Comparison of ENCODE assay signal across 9 mouse cellular contexts in the genomic region with DNA sequence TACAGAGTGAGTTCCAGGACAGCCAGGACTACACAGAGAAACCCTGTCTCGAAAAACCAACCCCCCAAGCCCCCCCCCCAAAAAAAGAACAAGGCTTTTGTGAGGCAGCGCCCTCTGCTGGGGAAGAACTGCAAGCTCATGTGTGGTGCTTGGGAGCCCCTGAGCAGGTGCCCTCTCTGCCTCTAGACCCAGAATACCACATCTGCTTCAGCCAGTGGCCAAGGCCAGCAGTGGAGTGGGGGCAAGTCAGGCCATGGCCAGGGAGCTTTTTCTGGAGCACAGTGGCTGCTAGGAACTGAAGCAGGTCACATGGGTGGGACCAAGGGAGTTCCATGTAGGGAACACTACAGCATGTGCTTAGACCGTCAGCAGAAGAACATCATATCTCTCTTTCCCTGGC. TPM values are rescaled to one million over a fixed set of nuclear protein-coding genes. Genes with fewer than 3 reads are reported as not detected.
DNase-seq lines count a peak whose midpoint lies in the region; ATAC-seq and TF ChIP-seq lines count a peak whose summit lies in the region.
"Had no signal": no experiment of that assay in that cellular context is flagged by ENCODE, and none has a peak within 500 bp of the region (broad histone marks: within the 10 kb centered on the region; RNA-seq: fewer than 3 reads in every experiment).

No protein-coding gene starts in this region.

- no peaks in the 10 kb centered on the region for H3K36me3 ChIP-seq in intestine, postnatal 0 days (ENCODE audit: control insufficient read depth, insufficient read depth)
- no peaks in the 10 kb centered on the region for H3K36me3 ChIP-seq in intestine, embryonic 15.5 days
- H3K36me3 ChIP-seq in ES-E14 (ENCODE audit: control insufficient read depth, insufficient read depth, low read length, poor library complexity, severe bottlenecking), result no peaks in the 10 kb centered on the region
- H3K36me3 ChIP-seq in lung, embryonic 14.5 days (ENCODE audit: insufficient read depth), result no peaks in the 10 kb centered on the region
- H3K36me3 ChIP-seq: limb, embryonic 13.5 days had no signal

- WGBS in intestine, postnatal 0 days, result 27% methylated on average over 3 of the region's 3 CpGs
- WGBS in intestine, embryonic 15.5 days, result 38% methylated on average over 3 of the region's 3 CpGs
- WGBS in lung, embryonic 14.5 days, result 27% methylated on average over 3 of the region's 3 CpGs

- no peaks in the 10 kb centered on the region for H3K27me3 ChIP-seq in intestine, postnatal 0 days (replicated peaks; ENCODE audit: control insufficient read depth, insufficient read depth, low read length)
- no peaks in the 10 kb centered on the region for H3K27me3 ChIP-seq in intestine, embryonic 15.5 days (replicated peaks)
- H3K27me3 ChIP-seq in lung, embryonic 14.5 days (ENCODE audit: insufficient read depth, low read length), result no peaks in the 10 kb centered on the region
- H3K27me3 ChIP-seq: limb, embryonic 13.5 days had no signal

- no peak overlapping the region for H3K4me2 ChIP-seq in intestine, postnatal 0 days (replicated peaks; ENCODE audit: low read depth)
- H3K4me2 ChIP-seq in intestine, embryonic 15.5 days (replicated peaks), result no peak overlapping the region
- no peak overlapping the region for H3K4me2 ChIP-seq in lung, embryonic 14.5 days
- H3K4me2 ChIP-seq: limb, embryonic 13.5 days had no signal

- H3K27ac ChIP-seq in intestine, postnatal 0 days (ENCODE audit: low read depth, low read length), result no peak overlapping the region
- H3K27ac ChIP-seq in intestine, embryonic 15.5 days, result no peak overlapping the region
- no peak overlapping the region for H3K27ac ChIP-seq in ES-E14 (ENCODE audit: insufficient read depth, low read depth, low read length, poor library complexity, severe bottlenecking)
- H3K27ac ChIP-seq in lung, embryonic 14.5 days (ENCODE audit: low read depth), result no peak overlapping the region
- H3K27ac ChIP-seq: limb, embryonic 13.5 days had no signal

- peak; percentile 7 for DNase-seq in ES-E14 (ENCODE audit: low read depth, low spot score)
- peak; percentile 53 for DNase-seq in embryo, embryonic 10.5 days (ENCODE audit: low spot score)
- peak; percentile 47 for DNase-seq in lung, embryonic 14.5 days
- DNase-seq in thymus, postnatal 25 days, result peak; percentile 6
- no peak for DNase-seq in gastrocnemius, postnatal 4 days (ENCODE audit: low spot score in 2 of 2)
- DNase-seq in frontal cortex, postnatal 10 days (ENCODE audit: low spot score in 2 of 2), result no peak

- peak; percentile 75 for TF ChIP-seq CTCF in intestine, postnatal 0 days (IDR thresholded peaks at IDR 0.05; ENCODE audit: low read depth)
- peak; percentile 68 for TF ChIP-seq CTCF in lung, embryonic 14.5 days (IDR thresholded peaks at IDR 0.05; ENCODE audit: low read depth)

- ATAC-seq in intestine, postnatal 0 days, result no peak
- no peak for ATAC-seq in intestine, embryonic 15.5 days
- ATAC-seq in lung, embryonic 14.5 days (ENCODE audit: insufficient read depth), result no peak

- no peaks in the 10 kb centered on the region for H3K9me3 ChIP-seq in intestine, postnatal 0 days (ENCODE audit: control insufficient read depth)
- H3K9me3 ChIP-seq in intestine, embryonic 15.5 days, result no peaks in the 10 kb centered on the region
- H3K9me3 ChIP-seq in ES-E14 (ENCODE audit: control insufficient read depth, insufficient read depth, low read depth, low read length), result no peaks in the 10 kb centered on the region
- no peaks in the 10 kb centered on the region for H3K9me3 ChIP-seq in lung, embryonic 14.5 days (ENCODE audit: low read depth, low read length)
- H3K9me3 ChIP-seq: limb, embryonic 13.5 days had no signal

- no peak overlapping the region for H3K9ac ChIP-seq in intestine, postnatal 0 days (ENCODE audit: low read depth, low read length)
- H3K9ac ChIP-seq in intestine, embryonic 15.5 days, result no peak overlapping the region
- no peak overlapping the region for H3K9ac ChIP-seq in ES-E14 (ENCODE audit: insufficient read depth, low read depth, low read length, poor library complexity, severe bottlenecking)
- no peak overlapping the region for H3K9ac ChIP-seq in lung, embryonic 14.5 days
- H3K9ac ChIP-seq: limb, embryonic 13.5 days had no signal

- in situ Hi-C loops in ES-E14 (cut with MboI; ENCODE audit: low sequenced_read_pairs in 2 of 2, unreplicated experiment in 2 of 2), result no loop called here

- H3K4me1 ChIP-seq in intestine, postnatal 0 days (replicated peaks; ENCODE audit: control insufficient read depth, insufficient read depth, low read length), result no peaks in the 10 kb centered on the region
- H3K4me1 ChIP-seq in intestine, embryonic 15.5 days (replicated peaks), result 0 out of 2 replicates have a peak, but pooled peaks cover 2% of the 10 kb centered on the region
- H3K4me1 ChIP-seq in ES-E14 (ENCODE audit: control insufficient read depth in 2 of 2, insufficient read depth in 2 of 2, low read length in 2 of 2, poor library complexity in 1 of 2), result no peaks in the 10 kb centered on the region
- H3K4me1 ChIP-seq in lung, embryonic 14.5 days (ENCODE audit: insufficient read depth), result no peaks in the 10 kb centered on the region
- H3K4me1 ChIP-seq: limb, embryonic 13.5 days had no signal

- no peak overlapping the region for H3K4me3 ChIP-seq in intestine, postnatal 0 days (ENCODE audit: low read depth, low read length)
- H3K4me3 ChIP-seq in intestine, embryonic 15.5 days (replicated peaks), result no peak overlapping the region
- H3K4me3 ChIP-seq in ES-E14 (ENCODE audit: insufficient read depth in 1 of 2, low read depth in 1 of 2, low read length in 2 of 2, poor library complexity in 1 of 2, severe bottlenecking in 1 of 2), result no peak overlapping the region
- H3K4me3 ChIP-seq in lung, embryonic 14.5 days (ENCODE audit: low read depth, low read length), result no peak overlapping the region
- H3K4me3 ChIP-seq: limb, embryonic 13.5 days had no signal

TF ChIP-seq in ES-E14, 5 proteins besides CTCF, POLR2A, EP300 and RAD21:
- TF ChIP-seq MAFK (IDR thresholded peaks at IDR 0.05; ENCODE audit: insufficient read depth, low read depth, low read length), result no peak
- TF ChIP-seq CHD2 (IDR thresholded peaks at IDR 0.05; ENCODE audit: low read depth, low read length), result no peak
- no peak for TF ChIP-seq HCFC1 (IDR thresholded peaks at IDR 0.05; ENCODE audit: borderline replicate concordance, insufficient read depth, low read length)
- no peak for TF ChIP-seq ZC3H11A (IDR thresholded peaks at IDR 0.05; ENCODE audit: borderline replicate concordance, low read depth, low read length)
- no peak for TF ChIP-seq ZNF384 (IDR thresholded peaks at IDR 0.05; ENCODE audit: low read depth, low read length)

RNA-seq across cellular contexts. Expression of a gene that starts 4.6 kb away (rescaled TPM):
- polyA plus RNA-seq in intestine, postnatal 0 days (2015; fragmentation: Nextera tagmentation; extraction: Ambion mirVana), result 0.13 and 0.17 TPM in 2 replicates
- polyA plus RNA-seq in intestine, embryonic 15.5 days (2015; fragmentation: Nextera tagmentation; extraction: Ambion mirVana), result 3.0 and 11.2 TPM in 2 replicates
- total RNA-seq in ES-E14 (2012; rRNA removed), result not detected in 2 replicates
- not detected in 2 replicates for polyA plus RNA-seq in lung, embryonic 14.5 days (2014; fragmentation: Nextera tagmentation; extraction: Ambion mirVana)
- total RNA-seq in gastrocnemius, postnatal 4 days (2021), result not detected
- polyA plus RNA-seq: limb, embryonic 13.5 days had no signal

Comparison
In these comparisons a context has a peak if more than half of its experiments do, and no peak if none do; other contexts are left out.
1. DNase-seq: peak in ES-E14 (single experiment), embryo, embryonic 10.5 days (single experiment), lung, embryonic 14.5 days (single experiment) and thymus, postnatal 25 days (single experiment); none in gastrocnemius, postnatal 4 days (0 of 2) and frontal cortex, postnatal 10 days (0 of 2).